Mouse (Mus musculus): ENCODE data around the gene Gria3. TPM values are rescaled to one million over a fixed set of nuclear protein-coding genes. Genes with fewer than 3 reads are reported as not detected.

Gria3 gene
- polyA plus RNA-seq (2017; shearing (Covaris generic)): under 1 TPM in 1 of 2 experiments, not detected in 1; 0.22 TPM

DNA sequence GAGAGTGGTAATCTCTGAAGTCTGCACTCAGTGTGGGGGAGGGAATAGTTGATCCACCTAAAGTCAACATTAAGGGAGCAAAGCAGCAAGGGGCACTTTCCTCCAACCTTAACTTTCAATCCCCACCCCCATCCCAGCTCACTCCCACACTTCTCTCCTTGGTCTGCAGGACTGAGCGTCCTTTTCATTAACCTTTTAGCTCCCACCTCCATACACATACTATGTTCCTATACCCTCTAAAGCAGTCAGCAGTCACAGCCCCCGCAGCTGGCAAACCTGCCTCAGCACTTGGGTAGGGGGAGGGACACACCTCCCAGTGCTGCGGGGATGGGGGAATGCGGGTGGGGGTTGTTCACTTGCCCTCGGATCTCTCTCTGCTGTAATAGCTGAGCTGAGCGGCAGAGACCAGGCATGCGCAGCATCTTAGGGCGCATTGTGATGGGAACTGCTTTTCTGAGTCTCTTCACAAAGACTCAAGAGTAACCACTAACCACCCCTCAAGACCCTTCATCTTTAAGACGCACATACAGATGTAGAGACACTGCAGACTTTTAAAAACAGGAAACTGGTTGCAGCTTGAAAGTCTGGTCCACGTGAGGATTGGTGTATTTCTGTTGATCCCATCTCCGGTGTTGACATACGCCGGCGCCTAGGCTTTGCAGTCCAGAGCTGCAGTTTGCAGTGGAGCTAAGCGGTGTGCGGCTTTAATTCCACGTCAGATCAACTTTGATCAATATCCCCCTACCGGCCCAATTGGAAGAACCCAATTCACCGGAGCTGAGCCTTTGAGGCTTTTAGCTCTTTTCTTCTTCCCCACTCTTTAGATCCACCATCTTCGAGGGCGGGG, at the start of gene Gria3:
Gene Gria3, plus strand, starts transcription at position 797 of the 847 bp plus-strand sequence.

Measured in activated CD4-positive, CD25-positive, alpha-beta regulatory T cell (primary cell).